Mouse (Mus musculus): ENCODE measurements around the gene Qsox1.

DNA sequence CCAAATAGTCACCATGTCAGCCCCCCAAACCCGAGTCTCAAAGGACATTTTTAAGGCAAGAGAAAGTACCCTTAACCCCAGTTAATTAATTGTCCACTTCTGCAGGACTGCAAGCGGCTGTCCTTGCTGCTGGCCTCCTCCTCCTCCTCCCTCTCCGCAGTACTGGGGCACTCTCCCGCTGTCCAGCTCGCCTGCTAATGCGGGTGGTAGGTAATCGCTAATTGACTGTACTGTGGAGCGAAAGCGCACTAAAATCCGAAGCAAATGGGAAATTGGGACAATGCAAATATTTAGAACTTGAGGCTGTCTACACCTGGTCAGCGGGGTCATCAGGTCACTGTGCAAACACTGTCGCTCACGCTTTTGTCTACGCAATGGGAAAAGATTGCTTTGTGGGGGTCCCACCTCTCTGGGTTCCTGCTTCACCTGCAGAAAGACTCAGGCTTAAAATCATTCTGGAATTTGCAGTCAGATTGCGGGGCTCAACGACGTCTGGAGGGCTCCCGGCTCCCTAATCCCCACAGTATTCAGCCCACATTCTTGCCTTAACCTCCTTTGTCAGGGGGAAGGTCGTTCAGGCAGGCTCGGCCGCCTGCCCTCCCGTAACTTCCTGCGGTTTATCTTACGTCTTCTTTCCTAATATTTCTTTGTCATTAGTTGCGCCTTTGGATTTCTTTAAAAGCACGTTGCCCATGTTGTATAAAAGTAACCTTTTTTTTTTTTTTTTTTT, 76.4 kb downstream of the Qsox1 start:
- TF ChIP-seq EP300 (IDR thresholded peaks at IDR 0.05; ENCODE audit: low read depth in 1 of 2, low read length in 2 of 2) (no peak), SIN3A (IDR thresholded peaks at IDR 0.05; ENCODE audit: low read length) (no peak), GATA1 (IDR thresholded peaks at IDR 0.05; ENCODE audit: low read depth, low read length) (no peak), MYC (IDR thresholded peaks at IDR 0.05; ENCODE audit: low read depth, low read length) (no peak), POLR2A (IDR thresholded peaks at IDR 0.05; ENCODE audit: control insufficient read depth in 1 of 2, insufficient read depth in 1 of 2, low read depth in 1 of 2, low read length in 2 of 2, poor library complexity in 1 of 2) (no peak), POLR2AphosphoS2 (IDR thresholded peaks at IDR 0.05; ENCODE audit: low read length) (no peak), E2F4 (IDR thresholded peaks at IDR 0.05; ENCODE audit: borderline replicate concordance, low read depth, low read length) (no peak), CTCF (IDR thresholded peaks at IDR 0.05 in 2 of 3, conservative IDR thresholded peaks at IDR 0.05 in 1 of 3; ENCODE audit: control insufficient read depth in 1 of 3, insufficient read depth in 1 of 3, low read depth in 2 of 3, low read length in 3 of 3, poor library complexity in 1 of 3, severe bottlenecking in 1 of 3) (no peak), MYB (IDR thresholded peaks at IDR 0.05; ENCODE audit: low read depth, low read length) (no peak), MAX (IDR thresholded peaks at IDR 0.05; ENCODE audit: low read length) (no peak), ELF1 (IDR thresholded peaks at IDR 0.05; ENCODE audit: low read depth, low read length) (no peak), ETS1 (IDR thresholded peaks at IDR 0.05; ENCODE audit: low read depth, low read length) (no peak), CHD2 (IDR thresholded peaks at IDR 0.05; ENCODE audit: low read length) (no peak), NRF1 (IDR thresholded peaks at IDR 0.05; ENCODE audit: insufficient read depth, low read depth, low read length, poor library complexity, severe bottlenecking) (no peak)
